Mouse (Mus musculus) heart, postnatal 10 days (tissue): ENCODE measurements around the gene Lmo2. TPM values are rescaled to one million over a fixed set of nuclear protein-coding genes. Genes with fewer than 3 reads are reported as not detected.
"Not testable (repeated sequence)": the region's sequence is repeated elsewhere in the genome, so short reads cannot be mapped to it uniquely, and the experiment has no call there.

Experiments
- DNase-seq, 2 experiments: peaks; one replicate each; pipeline ENCODE4 v3.0.0; 2021
- intact Hi-C: fragments of 180-260 bp; cut with DNase I; formaldehyde crosslinking; loops from one replicate; pipeline ENCODE4 v1.15.1; 2025
- total RNA-seq, 2 experiments: library from RNA; stranded (reverse); gene quantifications; 2 replicates each; pipeline ENCODE4 v1.2.3; 2021

Gene Lmo2
- total RNA-seq, 2 experiments from 2014 or later, result 20.8 to 25.1 TPM

GRCm38 (mm10) chr2:103975904-103976303 is 18.1 kb downstream of the Lmo2 start:
- intact Hi-C loops, result loop anchor here (5.0 kb wide), 1 partner anchor 409 kb away; the partner anchor contains the start of gene Abtb2
- DNase-seq, result no peak

GRCm38 (mm10) chr2:103977216-103977615 is 19.4 kb downstream of the Lmo2 start:
- no peak for DNase-seq
- intact Hi-C loops, result loop anchor here (5.0 kb wide), 1 partner anchor 410 kb away; the partner anchor contains the start of gene Abtb2

GRCm38 (mm10) chr2:103977716-103978115 is 19.9 kb downstream of the Lmo2 start:
- intact Hi-C loops, result loop anchor here (5.0 kb wide), 1 partner anchor 410 kb away; the partner anchor contains the start of gene Abtb2
- no peak for DNase-seq

GRCm38 (mm10) chr2:103982250-103982649 is 24.5 kb downstream of the Lmo2 start:
- peak; percentile 82 to 91 for DNase-seq
- intact Hi-C loops, result loop anchor here (1.0 to 5.0 kb wide), 2 partner anchors 110 to 180 kb away; no protein-coding TSS in a partner anchor

- intact Hi-C loops, result loop anchor here (5.0 kb wide), 1 partner anchor 181 kb away; no protein-coding TSS in a partner anchor
- DNase-seq, result no peak
Measured at GRCm38 (mm10) chr2:103983146-103983545, 25.4 kb downstream of the Lmo2 start.

GRCm38 (mm10) chr2:103987595-103987994 is 29.8 kb downstream of the Lmo2 start:
- DNase-seq, intact Hi-C loops: not testable (repeated sequence)

- intact Hi-C loops, result no loop called here
- DNase-seq, result no peak
Measured at GRCm38 (mm10) chr2:103989724-103990123, 31.9 kb downstream of the Lmo2 start.

- intact Hi-C loops, result no loop called here
- DNase-seq, result no peak
Measured at GRCm38 (mm10) chr2:103991303-103991702, 33.5 kb downstream of the Lmo2 start.

GRCm38 (mm10) chr2:103992162-103992561 is 34.4 kb downstream of the Lmo2 start:
- intact Hi-C loops, result no loop called here
- no peak for DNase-seq

- DNase-seq, result no peak
- intact Hi-C loops, result no loop called here
Measured at GRCm38 (mm10) chr2:103992618-103993332, 35.0 kb downstream of the Lmo2 start.

GRCm38 (mm10) chr2:104001076-104001475 is 43.3 kb downstream of the Lmo2 start:
- DNase-seq, result peak in 1 of 2 experiments; percentile 23
- intact Hi-C loops, result no loop called here

- DNase-seq, result no peak
- intact Hi-C loops, result no loop called here
Measured at GRCm38 (mm10) chr2:104001861-104002260, 44.1 kb downstream of the Lmo2 start.

GRCm38 (mm10) chr2:104002711-104003413 is 45.1 kb downstream of the Lmo2 start:
- intact Hi-C loops, result no loop called here
- peak; percentile 17 to 57 for DNase-seq

- DNase-seq, result no peak
- intact Hi-C loops, result no loop called here
Measured at GRCm38 (mm10) chr2:104007793-104008519, 50.2 kb downstream of the Lmo2 start.

GRCm38 (mm10) chr2:104008853-104009252 is 51.1 kb downstream of the Lmo2 start:
- DNase-seq, intact Hi-C loops: not testable (repeated sequence)

GRCm38 (mm10) chr2:104023096-104023495 is 65.3 kb downstream of the Lmo2 start:
- DNase-seq, result no peak
- intact Hi-C loops, result no loop called here

- intact Hi-C loops, result no loop called here
- no peak for DNase-seq
Measured at GRCm38 (mm10) chr2:104024656-104025055, 66.9 kb downstream of the Lmo2 start.

GRCm38 (mm10) chr2:104027458-104028138 is 69.8 kb downstream of the Lmo2 start, which contains the start of gene Fbxo3:
Fbxo3 (plus strand) TSS chr2:104027721.
- DNase-seq, result peak; percentile 90 to 92
- intact Hi-C loops, result no loop called here

- DNase-seq, result no peak
- intact Hi-C loops, result no loop called here
Measured at GRCm38 (mm10) chr2:104028139-104028723, 70.4 kb downstream of the Lmo2 start, which contains the start of gene 4931422A03Rik. 4931422A03Rik (minus strand) TSS chr2:104028361.

GRCm38 (mm10) chr2:104029074-104029473 is 71.3 kb downstream of the Lmo2 start:
- no peak for DNase-seq
- intact Hi-C loops, result no loop called here
